Comparison of ENCODE assay signal across 31 mouse cellular contexts in the genomic region with DNA sequence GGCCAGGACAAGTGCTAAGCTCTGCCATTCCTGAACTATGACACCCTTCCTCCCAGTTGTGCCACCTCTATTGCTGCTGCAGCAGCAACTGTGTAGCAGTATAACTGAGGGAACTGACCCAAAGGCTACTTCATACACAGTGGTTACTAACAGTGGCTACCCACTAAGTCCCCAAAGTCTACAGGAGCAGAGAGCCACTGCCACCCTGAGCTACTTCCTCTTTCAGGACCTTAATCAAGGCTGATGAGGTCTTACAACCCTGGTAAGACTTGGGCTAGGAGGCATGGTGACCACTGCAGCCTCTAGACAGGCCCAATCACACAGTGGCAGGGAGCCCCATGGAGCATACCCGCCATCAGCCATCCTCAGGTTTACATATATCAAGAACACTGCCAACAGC. TPM values are rescaled to one million over a fixed set of nuclear protein-coding genes. Genes with fewer than 3 reads are reported as not detected.
DNase-seq lines count a peak whose midpoint lies in the region; ATAC-seq and TF ChIP-seq lines count a peak whose summit lies in the region.
"Had no signal": no experiment of that assay in that cellular context is flagged by ENCODE, and none has a peak within 500 bp of the region (broad histone marks: within the 10 kb centered on the region; RNA-seq: fewer than 3 reads in every experiment).

No protein-coding gene starts in this region.

- no peaks in the 10 kb centered on the region for H3K79me2 ChIP-seq in MEL (ENCODE audit: control insufficient read depth, insufficient read depth, low read length, poor library complexity)

- no peak for TF ChIP-seq RAD21 in MEL (IDR thresholded peaks at IDR 0.05; ENCODE audit: low read depth, low read length)

- no peaks in the 10 kb centered on the region for H3K9me3 ChIP-seq in MEL (replicated peaks; ENCODE audit: insufficient read depth, low read length)
- H3K9me3 ChIP-seq: embryonic facial prominence, embryonic 13.5 days; forebrain, embryonic 12.5 days; forebrain, embryonic 15.5 days; heart, embryonic 12.5 days; heart, embryonic 15.5 days had no signal

- no peaks in the 10 kb centered on the region; a peak in 1 of 4 replicates for H3K27me3 ChIP-seq in MEL (ENCODE audit: control insufficient read depth in 1 of 2, insufficient read depth in 2 of 2, low read length in 2 of 2)
- H3K27me3 ChIP-seq: forebrain, embryonic 12.5 days; forebrain, embryonic 15.5 days; heart, embryonic 15.5 days had no signal

- H3K27ac ChIP-seq in MEL (ENCODE audit: control insufficient read depth, low read depth, low read length) = no peak overlapping the region
- H3K27ac ChIP-seq: embryonic facial prominence, embryonic 13.5 days; forebrain, embryonic 12.5 days; forebrain, embryonic 15.5 days; heart, embryonic 15.5 days; hindbrain, embryonic 14.5 days; hindbrain, postnatal 0 days had no signal

- no peak overlapping the region for H3K9ac ChIP-seq in MEL (ENCODE audit: control insufficient read depth, low read depth, low read length, poor library complexity, severe bottlenecking)
- H3K9ac ChIP-seq: embryonic facial prominence, embryonic 13.5 days; forebrain, embryonic 12.5 days; forebrain, embryonic 15.5 days; heart, embryonic 12.5 days; heart, embryonic 15.5 days; hindbrain, embryonic 14.5 days had no signal

- DNase-seq in 416B (ENCODE audit: low read depth) = peak; percentile 51
- peak; percentile 28 for DNase-seq in MEL (ENCODE audit: low read depth, low spot score)
- DNase-seq in left cerebral cortex, adult 8-10 months (ENCODE audit: low spot score in 2 of 2) = no peak
- no peak for DNase-seq in cerebellum, adult 11 months
- DNase-seq: adrenal gland, adult 2 months; adrenal gland, postnatal 14 days; cerebellum, adult 18-20 months; cerebellum, adult 9-10 months; cerebellum, postnatal 14 days; heart, adult 18-20 months; heart, postnatal 10 days; heart, postnatal 36 days had no signal

- ATAC-seq in granulocyte monocyte progenitor cell, adult 5-6 weeks (replicated peaks; ENCODE audit: poor library complexity, severe bottlenecking) = peak; percentile 78
- ATAC-seq in megakaryocyte, adult 5-6 weeks (ENCODE audit: poor library complexity, severe bottlenecking) = peak; percentile 57
- no peak for ATAC-seq in cerebellum, adult (ENCODE audit: insufficient number of reproducible peaks, low FRiP score, low TSS enrichment)
- ATAC-seq: forebrain, embryonic 15.5 days; hindbrain, postnatal 0 days; inflammation-experienced regulatory T-cells, adult 6 months; Patski had no signal

- no peak overlapping the region for H3K4me3 ChIP-seq in MEL (ENCODE audit: control insufficient read depth in 1 of 2, insufficient read depth in 1 of 2, low read depth in 2 of 2, low read length in 2 of 2)
- H3K4me3 ChIP-seq: embryonic facial prominence, embryonic 13.5 days; erythroblast, embryonic 14.5 days; forebrain, embryonic 12.5 days; forebrain, embryonic 15.5 days; heart, embryonic 12.5 days; heart, embryonic 15.5 days had no signal

- H3K36me3 ChIP-seq in MEL (ENCODE audit: control insufficient read depth in 1 of 2, insufficient read depth in 2 of 2, low read length in 2 of 2) = no peaks in the 10 kb centered on the region
- H3K36me3 ChIP-seq: embryonic facial prominence, embryonic 13.5 days; forebrain, embryonic 12.5 days; forebrain, embryonic 15.5 days; heart, embryonic 12.5 days; heart, embryonic 15.5 days had no signal

- no peaks in the 10 kb centered on the region for H3K4me1 ChIP-seq in MEL (ENCODE audit: control insufficient read depth in 1 of 2, insufficient read depth in 2 of 2, low read length in 2 of 2)
- H3K4me1 ChIP-seq: heart, embryonic 15.5 days had no signal

- TF ChIP-seq EP300 in MEL (IDR thresholded peaks at IDR 0.05; ENCODE audit: low read depth in 1 of 2, low read length in 2 of 2) = no peak

- TF ChIP-seq POLR2A in MEL (IDR thresholded peaks at IDR 0.05; ENCODE audit: control insufficient read depth in 1 of 2, insufficient read depth in 1 of 2, low read depth in 1 of 2, low read length in 2 of 2, poor library complexity in 1 of 2) = no peak

- no peak for TF ChIP-seq CTCF in MEL (IDR thresholded peaks at IDR 0.05 in 2 of 3, conservative IDR thresholded peaks at IDR 0.05 in 1 of 3; ENCODE audit: control insufficient read depth in 1 of 3, insufficient read depth in 1 of 3, low read depth in 2 of 3, low read length in 3 of 3, poor library complexity in 1 of 3, severe bottlenecking in 1 of 3)

TF ChIP-seq in MEL, 35 proteins besides CTCF, POLR2A, EP300 and RAD21:
- TF ChIP-seq TAL1 (IDR thresholded peaks at IDR 0.05; ENCODE audit: low read length) (no peak), ETS1 (IDR thresholded peaks at IDR 0.05; ENCODE audit: low read depth, low read length) (no peak), SMC3 (IDR thresholded peaks at IDR 0.05; ENCODE audit: low read depth, low read length) (no peak), UBTF (IDR thresholded peaks at IDR 0.05; ENCODE audit: borderline replicate concordance, insufficient read depth, low read depth, low read length) (no peak), ZKSCAN1 (IDR thresholded peaks at IDR 0.05; ENCODE audit: low read depth, low read length) (no peak), MAX (IDR thresholded peaks at IDR 0.05; ENCODE audit: low read length) (no peak), MEF2A (IDR thresholded peaks at IDR 0.05; ENCODE audit: extremely low read depth, insufficient replicate concordance, low read depth, low read length, poor library complexity, severe bottlenecking) (no peak), NRF1 (IDR thresholded peaks at IDR 0.05; ENCODE audit: insufficient read depth, low read depth, low read length, poor library complexity, severe bottlenecking) (no peak), JUND (IDR thresholded peaks at IDR 0.05; ENCODE audit: low read depth, low read length) (no peak), BHLHE40 (IDR thresholded peaks at IDR 0.05; ENCODE audit: borderline replicate concordance, low read depth, low read length) (no peak), MYC (IDR thresholded peaks at IDR 0.05; ENCODE audit: low read depth, low read length) (no peak)
TF ChIP-seq in MEL: peak in this region for 0.

RNA-seq across cellular contexts. Expression of a gene that starts 15.6 kb away (rescaled TPM):
- total RNA-seq in MEL (2012; rRNA removed) = not detected in 2 replicates
- polyA plus RNA-seq in MEL (2012; ENCODE audit: insufficient read depth in 1 of 2, insufficient read length in 2 of 2, low read depth in 1 of 2, low replicate concordance in 2 of 2, missing spikeins in 1 of 2) = not detected
- not detected in 2 replicates for total RNA-seq in granulocyte monocyte progenitor cell, adult 5-6 weeks (2014; fragmentation: Nextera tagmentation)
- total RNA-seq in granulocyte monocyte progenitor cell, adult 5-6 weeks (2017) = not detected in 2 replicates
- total RNA-seq in megakaryocyte, adult 5-6 weeks (2015) = not detected in 2 replicates
- not detected in 2 replicates for total RNA-seq in megakaryocyte, adult 5-6 weeks (2017)
- not detected for total RNA-seq in left cerebral cortex, adult 8-10 months (2022)
- total RNA-seq: adrenal gland, adult 2 months; adrenal gland, postnatal 14 days; adrenal gland, postnatal 4 days; ES-E14; gastrocnemius, adult 8-10 months; gastrocnemius, postnatal 4 days; heart, adult 18-20 months; heart, postnatal 10 days; heart, postnatal 36 days; hindbrain, postnatal 0 days had no signal
- polyA plus RNA-seq: adrenal gland, adult 2 months; embryonic facial prominence, embryonic 13.5 days; erythroblast, embryonic 14.5 days; forebrain, embryonic 12.5 days; forebrain, embryonic 15.5 days; heart, embryonic 15.5 days; hindbrain, embryonic 11.5 days; hindbrain, embryonic 14.5 days; hindbrain, postnatal 0 days; inflammation-experienced regulatory T-cells, adult 6 months; intestine, embryonic 16.5 days; Patski had no signal

RNA-seq across cellular contexts. Expression of a gene that starts 32.9 kb away (rescaled TPM):
- 9.1 and 9.6 TPM in 2 replicates for total RNA-seq in MEL (2012; rRNA removed)
- polyA plus RNA-seq in MEL (2012; ENCODE audit: insufficient read depth in 1 of 2, insufficient read length in 2 of 2, low read depth in 1 of 2, low replicate concordance in 2 of 2, missing spikeins in 1 of 2) = 10 to 100 TPM in 1 of 2 experiments, not detected in 1; 33.2 TPM
- total RNA-seq in granulocyte monocyte progenitor cell, adult 5-6 weeks (2014; fragmentation: Nextera tagmentation) = 9.7 and 11.4 TPM in 2 replicates
- 2.3 and 3.6 TPM in 2 replicates for total RNA-seq in granulocyte monocyte progenitor cell, adult 5-6 weeks (2017)
- 5.1 and 5.8 TPM in 2 replicates for total RNA-seq in megakaryocyte, adult 5-6 weeks (2015)
- total RNA-seq in megakaryocyte, adult 5-6 weeks (2017) = 2.2 and 4.0 TPM in 2 replicates
- 100 to 1,000 TPM; 106 to 125 (median 117) TPM for total RNA-seq in left cerebral cortex, adult 8-10 months (2022)

RNA-seq across cellular contexts. Expression of a gene that starts 46.4 kb away (rescaled TPM):
- total RNA-seq in MEL (2012; rRNA removed) = 132 and 178 TPM in 2 replicates
- 100 to 1,000 TPM in 1 of 2 experiments, not detected in 1; 185 TPM for polyA plus RNA-seq in MEL (2012; ENCODE audit: insufficient read depth in 1 of 2, insufficient read length in 2 of 2, low read depth in 1 of 2, low replicate concordance in 2 of 2, missing spikeins in 1 of 2)
- total RNA-seq in granulocyte monocyte progenitor cell, adult 5-6 weeks (2014; fragmentation: Nextera tagmentation) = 153 and 177 TPM in 2 replicates
- total RNA-seq in granulocyte monocyte progenitor cell, adult 5-6 weeks (2017) = 99.7 and 109 TPM in 2 replicates
- 62.8 and 73.1 TPM in 2 replicates for total RNA-seq in megakaryocyte, adult 5-6 weeks (2015)
- total RNA-seq in megakaryocyte, adult 5-6 weeks (2017) = 48.8 and 69.0 TPM in 2 replicates
- 10 to 100 TPM; 45.5 to 57.0 (median 48.8) TPM for total RNA-seq in left cerebral cortex, adult 8-10 months (2022)

RNA-seq across cellular contexts. Expression of a gene that starts 46.5 kb away (rescaled TPM):
- 420 and 440 TPM in 2 replicates for total RNA-seq in MEL (2012; rRNA removed)
- 100 to 1,000 TPM; 162 to 681 TPM for polyA plus RNA-seq in MEL (2012; ENCODE audit: insufficient read depth in 1 of 2, insufficient read length in 2 of 2, low read depth in 1 of 2, low replicate concordance in 2 of 2, missing spikeins in 1 of 2)
- 485 and 506 TPM in 2 replicates for total RNA-seq in granulocyte monocyte progenitor cell, adult 5-6 weeks (2014; fragmentation: Nextera tagmentation)
- 446 and 556 TPM in 2 replicates for total RNA-seq in granulocyte monocyte progenitor cell, adult 5-6 weeks (2017)
- total RNA-seq in megakaryocyte, adult 5-6 weeks (2015) = 222 and 262 TPM in 2 replicates
- 251 and 278 TPM in 2 replicates for total RNA-seq in megakaryocyte, adult 5-6 weeks (2017)
- 10 to 100 TPM; 83.1 to 99.0 (median 90.9) TPM for total RNA-seq in left cerebral cortex, adult 8-10 months (2022)

RNA-seq across cellular contexts. Expression of a gene that starts 56.1 kb away (rescaled TPM):
- 0.77 and 0.85 TPM in 2 replicates for total RNA-seq in MEL (2012; rRNA removed)
- polyA plus RNA-seq in MEL (2012; ENCODE audit: insufficient read depth in 1 of 2, insufficient read length in 2 of 2, low read depth in 1 of 2, low replicate concordance in 2 of 2, missing spikeins in 1 of 2) = 10 to 100 TPM in 1 of 2 experiments, not detected in 1; 32.7 TPM
- 2.1 TPM in 1 of 2 replicates, not detected in the other for total RNA-seq in granulocyte monocyte progenitor cell, adult 5-6 weeks (2014; fragmentation: Nextera tagmentation)
- not detected in 2 replicates for total RNA-seq in granulocyte monocyte progenitor cell, adult 5-6 weeks (2017)
- total RNA-seq in megakaryocyte, adult 5-6 weeks (2015) = not detected in 2 replicates
- total RNA-seq in megakaryocyte, adult 5-6 weeks (2017) = not detected in 2 replicates
- total RNA-seq in left cerebral cortex, adult 8-10 months (2022) = not detected
- total RNA-seq: adrenal gland, postnatal 14 days; adrenal gland, postnatal 4 days; gastrocnemius, adult 8-10 months; gastrocnemius, postnatal 4 days; heart, adult 18-20 months; heart, postnatal 10 days; heart, postnatal 36 days; hindbrain, postnatal 0 days had no signal
- polyA plus RNA-seq: adrenal gland, adult 2 months; erythroblast, embryonic 14.5 days; forebrain, embryonic 12.5 days; hindbrain, embryonic 14.5 days; inflammation-experienced regulatory T-cells, adult 6 months; intestine, embryonic 16.5 days had no signal

Comparison
In these comparisons a context has a peak if more than half of its experiments do, and no peak if none do; other contexts are left out.
1. DNase-seq: peak in 416B (single experiment) and MEL (single experiment); none in left cerebral cortex, adult 8-10 months (0 of 2) and cerebellum, adult 11 months (single experiment).
2. RNA of a gene that starts 32.9 kb away (total RNA-seq): 106 to 125 TPM in left cerebral cortex, adult 8-10 months; 2.3 to 11.4 TPM in granulocyte monocyte progenitor cell, adult 5-6 weeks, 9.1 to 9.6 TPM in MEL and 2.2 to 5.8 TPM in megakaryocyte, adult 5-6 weeks; every median in the first group is over 4 times any median in the second.